Mouse (Mus musculus) MEL (cell line): Measurements from ENCODE around the gene Dusp19. TPM values are rescaled to one million over a fixed set of nuclear protein-coding genes. Genes with fewer than 3 reads are reported as not detected.

ENCODE experiments used
- DNase-seq: peaks from one replicate; pipeline ENCODE4 v3.0.0; 2011; ENCODE audit warnings: low read depth, low spot score
- H3K27ac ChIP-seq: 2 replicates; pipeline ENCODE4 v1.5.1; 2012; ENCODE audit warnings: low read depth, mild to moderate bottlenecking, control low read depth, low read length, moderate library complexity; ENCODE audit not compliant: control insufficient read depth
- H3K27me3 ChIP-seq, 2 experiments: fragments of 150-350 bp in 1 of 2; sonication (generic) in 1 of 2; 2 replicates each; pipeline ENCODE4 v1.6.1; 2012; ENCODE audit warnings: low read length in 2 of 2, mild to moderate bottlenecking in 2 of 2, improper control_type of control experiment in 1 of 2, moderate library complexity in 1 of 2; ENCODE audit not compliant: insufficient read depth in 2 of 2, control insufficient read depth in 1 of 2
- H3K36me3 ChIP-seq, 2 experiments: 2 replicates each; pipeline ENCODE4 v1.6.1; 2012 to 2014; ENCODE audit warnings: low read length in 2 of 2, improper control_type of control experiment in 1 of 2, inconsistent platforms in 1 of 2, mild to moderate bottlenecking in 1 of 2; ENCODE audit not compliant: insufficient read depth in 2 of 2, control insufficient read depth in 1 of 2
- H3K4me1 ChIP-seq, 2 experiments: fragments of 150-350 bp in 1 of 2; sonication (generic) in 1 of 2; 2 replicates each; pipeline ENCODE4 v1.6.1; 2012; ENCODE audit warnings: low read length in 2 of 2, improper control_type of control experiment in 1 of 2, mild to moderate bottlenecking in 1 of 2; ENCODE audit not compliant: insufficient read depth in 2 of 2, control insufficient read depth in 1 of 2
- H3K4me3 ChIP-seq, 2 experiments: fragments of 150-350 bp in 1 of 2; sonication (generic) in 1 of 2; 2 replicates each; pipeline ENCODE4 v1.5.1; 2012; ENCODE audit warnings: low read depth in 2 of 2, low read length in 2 of 2, mild to moderate bottlenecking in 2 of 2, moderate library complexity in 2 of 2, control low read depth in 1 of 2, improper control_type of control experiment in 1 of 2; ENCODE audit not compliant: control insufficient read depth in 1 of 2, insufficient read depth in 1 of 2
- H3K79me2 ChIP-seq: 2 replicates; pipeline ENCODE4 v1.6.1; 2012; ENCODE audit warnings: mild to moderate bottlenecking, low read length, moderate library complexity; ENCODE audit not compliant: control insufficient read depth, poor library complexity, insufficient read depth
- H3K9ac ChIP-seq: 2 replicates; pipeline ENCODE4 v1.6.1; 2012; ENCODE audit warnings: low read depth, mild to moderate bottlenecking, control low read depth, low read length, moderate library complexity; ENCODE audit not compliant: control insufficient read depth, poor library complexity, severe bottlenecking
- H3K9me3 ChIP-seq: fragments of 150-350 bp; sonication (generic); replicated peaks from 2 replicates; pipeline ENCODE4 v1.6.1; 2012; ENCODE audit warnings: mild to moderate bottlenecking, low read length, improper control_type of control experiment, moderate library complexity; ENCODE audit not compliant: insufficient read depth
- CHD1 ChIP-seq: IDR thresholded peaks from 2 replicates; pipeline ENCODE4 v1.6.1; 2012; ENCODE audit warnings: low read depth, mild to moderate bottlenecking, inconsistent platforms, low read length, improper control_type of control experiment
- CHD2 ChIP-seq: IDR thresholded peaks from 2 replicates; pipeline ENCODE4 v1.6.1; 2011; ENCODE audit warnings: low read length, improper control_type of control experiment
- GABPA ChIP-seq: IDR thresholded peaks from 2 replicates; pipeline ENCODE4 v1.6.1; 2012; ENCODE audit warnings: low read depth, mild to moderate bottlenecking, inconsistent platforms, low read length, improper control_type of control experiment, moderate library complexity
- GATA1 ChIP-seq: IDR thresholded peaks from 2 replicates; pipeline ENCODE4 v1.6.1; 2011; ENCODE audit warnings: low read depth, low read length, improper control_type of control experiment
- HCFC1 ChIP-seq: IDR thresholded peaks from 2 replicates; pipeline ENCODE4 v1.6.1; 2012; ENCODE audit warnings: low read depth, mild to moderate bottlenecking, inconsistent platforms, low read length, improper control_type of control experiment, moderate library complexity
- JUND ChIP-seq: IDR thresholded peaks from 2 replicates; pipeline ENCODE4 v1.6.1; 2011; ENCODE audit warnings: low read depth, mild to moderate bottlenecking, improper control_type of control experiment, low read length
- MAZ ChIP-seq: IDR thresholded peaks from 2 replicates; pipeline ENCODE4 v1.6.1; 2012; ENCODE audit warnings: low read depth, mild to moderate bottlenecking, inconsistent platforms, low read length, improper control_type of control experiment
- MEF2A ChIP-seq: IDR thresholded peaks from 2 replicates; pipeline ENCODE4 v1.6.1; 2014; ENCODE audit warnings: low read depth, mild to moderate bottlenecking, inconsistent platforms, low read length, improper control_type of control experiment; ENCODE audit not compliant: poor library complexity, insufficient replicate concordance, severe bottlenecking; ENCODE audit errors: extremely low read depth
- NELFE ChIP-seq: IDR thresholded peaks from 2 replicates; pipeline ENCODE4 v1.6.1; 2011; ENCODE audit warnings: low read depth, low read length, improper control_type of control experiment
- NRF1 ChIP-seq: IDR thresholded peaks from 2 replicates; pipeline ENCODE4 v1.6.1; 2014; ENCODE audit warnings: low read depth, mild to moderate bottlenecking, inconsistent platforms, low read length, improper control_type of control experiment, moderate library complexity; ENCODE audit not compliant: poor library complexity, insufficient read depth, severe bottlenecking
- POLR2AphosphoS2 ChIP-seq: IDR thresholded peaks from 2 replicates; pipeline ENCODE4 v1.6.1; 2011; ENCODE audit warnings: low read length, improper control_type of control experiment
- POLR2AphosphoS5 ChIP-seq: IDR thresholded peaks from 2 replicates; pipeline ENCODE4 v1.6.1; 2012; ENCODE audit warnings: low read depth, borderline replicate concordance, mild to moderate bottlenecking, inconsistent platforms, low read length, moderate library complexity, mixed read lengths
- RAD21 ChIP-seq: IDR thresholded peaks from 2 replicates; pipeline ENCODE4 v1.6.1; 2011; ENCODE audit warnings: mild to moderate bottlenecking, low read depth, low read length, improper control_type of control experiment
- SMC3 ChIP-seq: IDR thresholded peaks from 2 replicates; pipeline ENCODE4 v1.6.1; 2011; ENCODE audit warnings: low read depth, low read length, improper control_type of control experiment
- TAL1 ChIP-seq: IDR thresholded peaks from 2 replicates; pipeline ENCODE4 v1.6.1; 2012; ENCODE audit warnings: mild to moderate bottlenecking, inconsistent platforms, low read length, moderate library complexity, mixed read lengths
- TBP ChIP-seq: IDR thresholded peaks from 2 replicates; pipeline ENCODE4 v1.8.0; 2011; ENCODE audit warnings: low read depth, low read length, improper control_type of control experiment
- USF1 ChIP-seq: IDR thresholded peaks from 2 replicates; pipeline ENCODE4 v1.6.1; 2014; ENCODE audit warnings: low read depth, mild to moderate bottlenecking, inconsistent platforms, low read length, improper control_type of control experiment, moderate library complexity
- USF2 ChIP-seq, 2 experiments: IDR thresholded peaks; 2 replicates each; pipeline ENCODE4 v1.6.1; 2011 to 2012; ENCODE audit warnings: improper control_type of control experiment in 2 of 2, low read length in 2 of 2, borderline replicate concordance in 1 of 2, inconsistent platforms in 1 of 2, low read depth in 1 of 2, mild to moderate bottlenecking in 1 of 2; ENCODE audit not compliant: insufficient read depth in 1 of 2
- ZKSCAN1 ChIP-seq: IDR thresholded peaks from 2 replicates; pipeline ENCODE4 v1.6.1; 2012; ENCODE audit warnings: low read depth, mild to moderate bottlenecking, inconsistent platforms, low read length, improper control_type of control experiment, moderate library complexity
- ZNF384 ChIP-seq: IDR thresholded peaks from 2 replicates; pipeline ENCODE4 v1.6.1; 2012; ENCODE audit warnings: low read depth, mild to moderate bottlenecking, inconsistent platforms, low read length, improper control_type of control experiment
- polyA plus RNA-seq, 2 experiments: library from polyadenylated mRNA; stranded (reverse) in 1 of 2; unstranded in 1 of 2; fragments of >175 nt in 1 of 2; fragments of >200 nt in 1 of 2; gene quantifications; 2 replicates each; pipeline versions ENCODE4 v1.2.1 to v1.2.4; 2012; ENCODE audit warnings: low replicate concordance in 2 of 2, low read depth in 1 of 2; ENCODE audit not compliant: insufficient read length in 2 of 2, insufficient read depth in 1 of 2, missing spikeins in 1 of 2
- total RNA-seq: library from RNA; depleted of rRNA; stranded (reverse); fragments of 300-350 nt; gene quantifications from 2 replicates; pipeline ENCODE4 v1.2.3, GENCODE M21; 2012

Dusp19 gene
- total and polyA plus RNA-seq, 3 experiments, result 14.9 to 16.1 TPM; not detected in 1

DNA sequence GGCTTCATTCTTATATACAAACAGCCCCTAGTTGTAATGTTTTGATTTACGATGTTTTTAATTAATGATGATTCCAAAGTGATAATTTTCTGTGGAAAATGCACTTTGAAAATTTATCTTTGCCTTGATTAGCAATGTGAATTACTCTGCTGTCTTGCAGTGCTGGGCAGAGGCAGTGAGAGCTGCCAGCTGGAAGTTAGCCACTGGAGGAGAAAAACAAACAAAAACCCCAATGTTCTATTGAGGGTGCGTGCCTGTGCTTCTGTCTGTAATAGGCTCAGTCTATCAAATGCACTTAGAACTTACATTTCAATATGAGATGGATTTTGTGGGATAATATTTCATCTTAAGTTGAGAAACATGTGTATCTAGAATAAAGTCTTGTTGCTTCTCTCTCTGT, 4.0 kb upstream of the Dusp19 start:
- Histone ChIP-seq H3K27ac (no peak overlapping the region), H3K36me3 (peaks cover 0 to 8% of the 10 kb centered on the region in 2 experiments; a peak in 2 of 4 replicates), H3K79me2 (peaks cover 4% of the 10 kb centered on the region; the same call in 1 of the 2 replicates), H3K27me3 (no peaks in the 10 kb centered on the region; a peak in 1 of 4 replicates), H3K4me1 (peaks cover 0 to 2% of the 10 kb centered on the region in 2 experiments; a peak in 2 of 4 replicates), H3K4me3 (no peak overlapping the region), H3K9me3 (no peaks in the 10 kb centered on the region), H3K9ac (no peak overlapping the region)
- TF ChIP-seq USF2 (IDR thresholded peaks at IDR 0.05; ENCODE audit: borderline replicate concordance in 1 of 2, insufficient read depth in 1 of 2, low read depth in 1 of 2, low read length in 2 of 2), result no peak
- no peak for DNase-seq

DNA sequence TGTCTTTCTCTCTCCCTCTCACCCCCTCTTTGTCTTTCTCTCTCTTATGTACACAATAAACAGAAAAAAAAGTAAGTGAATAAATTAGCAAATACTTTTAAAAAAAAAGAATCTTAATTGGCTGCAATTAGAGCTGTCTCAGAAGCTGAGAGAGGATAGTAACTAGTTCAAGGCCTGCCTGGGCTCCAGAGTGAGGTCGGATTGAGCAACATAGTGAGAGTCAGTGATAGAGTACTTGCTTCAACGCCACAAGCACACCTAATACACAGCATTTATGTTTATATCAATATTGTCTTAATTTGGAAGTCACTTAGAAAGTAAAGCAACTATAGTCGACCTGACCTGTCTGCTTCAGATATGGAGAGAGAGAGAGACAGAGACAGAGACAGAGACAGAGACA, 2.1 kb downstream of the Dusp19 start:
- H3K9ac ChIP-seq, result no peak overlapping the region
- H3K27ac ChIP-seq, result no peak overlapping the region
- no peak for TF ChIP-seq POLR2AphosphoS2
- no peak for TF ChIP-seq NRF1
- TF ChIP-seq USF1, result no peak
- no peak for TF ChIP-seq ZNF384
- no peak for TF ChIP-seq HCFC1
- no peak for TF ChIP-seq SMC3
- no peak for TF ChIP-seq NELFE
- no peak for TF ChIP-seq CHD2
- TF ChIP-seq JUND, result no peak
- no peak for TF ChIP-seq GATA1
- no peak for TF ChIP-seq TAL1
- no peak for TF ChIP-seq MAZ
- TF ChIP-seq MEF2A, result no peak
- no peak for TF ChIP-seq CHD1
- TF ChIP-seq RAD21, result no peak
- no peak for TF ChIP-seq TBP
- no peak for TF ChIP-seq GABPA
- TF ChIP-seq ZKSCAN1, result no peak
- TF ChIP-seq POLR2AphosphoS5, result no peak
- no peak overlapping the region for H3K4me3 ChIP-seq
- H3K27me3 ChIP-seq, result no peaks in the 10 kb centered on the region
- no peaks in the 10 kb centered on the region for H3K9me3 ChIP-seq
- no peak for DNase-seq
- peaks cover 0 to 2% of the 10 kb centered on the region in 2 experiments; a peak in 2 of 4 replicates for H3K4me1 ChIP-seq
- H3K79me2 ChIP-seq, result peaks cover 6% of the 10 kb centered on the region; the same call in 1 of the 2 replicates
- peaks cover 0 to 17% of the 10 kb centered on the region in 2 experiments; a peak in 2 of 4 replicates for H3K36me3 ChIP-seq
